Mouse (Mus musculus) right cerebral cortex, postnatal 25 days (tissue): ENCODE results near the gene H2-M5.
"Not testable (repeated sequence)": the region's sequence is repeated elsewhere in the genome, so short reads cannot be mapped to it uniquely, and the experiment has no call there.

Experiments used
- DNase-seq: peaks from one replicate; pipeline ENCODE4 v3.0.0; 2022

H2-M5 gene

GRCm38 (mm10) chr17:36989437-36989836, at the start of gene H2-M5:
Gene H2-M5, minus strand, starts transcription at chr17:36989537.
- DNase-seq = no peak

GRCm38 (mm10) chr17:37029162-37029561, 39.8 kb upstream of the H2-M5 start:
- no peak for DNase-seq

GRCm38 (mm10) chr17:37028683-37029120, 39.4 kb upstream of the H2-M5 start:
- DNase-seq = peak; percentile 95

- no peak for DNase-seq
Measured at GRCm38 (mm10) chr17:37028212-37028611, 38.9 kb upstream of the H2-M5 start.

- no peak for DNase-seq
Measured at GRCm38 (mm10) chr17:37027486-37027885, 38.1 kb upstream of the H2-M5 start.

- no peak for DNase-seq
Measured at GRCm38 (mm10) chr17:37026425-37026824, 37.1 kb upstream of the H2-M5 start.

- DNase-seq = no peak
Measured at GRCm38 (mm10) chr17:37022628-37023576, 33.6 kb upstream of the H2-M5 start, which contains the start of gene Mog. Gene Mog, minus strand, starts transcription at chr17:37023398.

- not testable (repeated sequence) for DNase-seq
Measured at GRCm38 (mm10) chr17:37019242-37019641, 29.9 kb upstream of the H2-M5 start.

- peak; percentile 12 for DNase-seq
Measured at GRCm38 (mm10) chr17:37018328-37018727, 29.0 kb upstream of the H2-M5 start.

GRCm38 (mm10) chr17:37016333-37016732, 27.0 kb upstream of the H2-M5 start:
- DNase-seq = no peak

- DNase-seq = no peak
Measured at GRCm38 (mm10) chr17:37012141-37012540, 22.8 kb upstream of the H2-M5 start.

- no peak for DNase-seq
Measured at GRCm38 (mm10) chr17:37011719-37012118, 22.4 kb upstream of the H2-M5 start.

- no peak for DNase-seq
Measured at GRCm38 (mm10) chr17:37009460-37010042, 20.2 kb upstream of the H2-M5 start.

GRCm38 (mm10) chr17:37008161-37008560, 18.8 kb upstream of the H2-M5 start:
- no peak for DNase-seq

GRCm38 (mm10) chr17:37003366-37003765, 14.0 kb upstream of the H2-M5 start:
- DNase-seq = no peak

- DNase-seq = peak; percentile 46
Measured at GRCm38 (mm10) chr17:37002364-37003330, 13.3 kb upstream of the H2-M5 start.

GRCm38 (mm10) chr17:37000863-37001262, 11.5 kb upstream of the H2-M5 start, which contains the start of gene Zfp57:
Gene Zfp57, plus strand, starts transcription at chr17:37001163.
- no peak for DNase-seq

GRCm38 (mm10) chr17:36998477-36998876, 9.1 kb upstream of the H2-M5 start:
- no peak for DNase-seq

- DNase-seq = peak; percentile 55
Measured at GRCm38 (mm10) chr17:36997033-36997735, 7.8 kb upstream of the H2-M5 start.

- DNase-seq = no peak
Measured at GRCm38 (mm10) chr17:36995448-36995847, 6.1 kb upstream of the H2-M5 start.

- no peak for DNase-seq
Measured at GRCm38 (mm10) chr17:36994528-36994927, 5.2 kb upstream of the H2-M5 start.

GRCm38 (mm10) chr17:36993770-36994325, 4.5 kb upstream of the H2-M5 start:
- DNase-seq = no peak
